Mouse (Mus musculus) NIH3T3 (cell line): Measurements from ENCODE around the gene Raver1.

Experiments used
- DNase-seq: peaks from one replicate; pipeline ENCODE4 v3.0.0-alpha.2; 2012; ENCODE audit warnings: low read depth

Gene Raver1

GRCm38 (mm10) chr9:21091707-21092320 lies at the start of gene Raver1, which contains the start of gene Gm38431:
Raver1 (minus strand) TSS chr9:21092008.
Gm38431 (minus strand) TSS chr9:21091997.
- DNase-seq = peak; percentile 97

GRCm38 (mm10) chr9:21138386-21138785 lies 46.6 kb upstream of the Raver1 start:
- DNase-seq = peak; percentile 69

GRCm38 (mm10) chr9:21137229-21137628 lies 45.4 kb upstream of the Raver1 start:
- DNase-seq = peak; percentile 83

- DNase-seq = no peak
Observed at GRCm38 (mm10) chr9:21136401-21136800, 44.6 kb upstream of the Raver1 start.

- no peak for DNase-seq
Observed at GRCm38 (mm10) chr9:21135941-21136381, 44.2 kb upstream of the Raver1 start.

GRCm38 (mm10) chr9:21135329-21135890 lies 43.6 kb upstream of the Raver1 start:
- peak; percentile 28 for DNase-seq

- DNase-seq = peak; percentile 94
Observed at GRCm38 (mm10) chr9:21134595-21135328, 43.0 kb upstream of the Raver1 start.

GRCm38 (mm10) chr9:21133064-21133707 lies 41.4 kb upstream of the Raver1 start:
- DNase-seq = no peak

GRCm38 (mm10) chr9:21132102-21132775 lies 40.4 kb upstream of the Raver1 start:
- peak; percentile 36 for DNase-seq

- DNase-seq = peak; percentile 96
Observed at GRCm38 (mm10) chr9:21131059-21131956, 39.5 kb upstream of the Raver1 start, which contains the start of gene Tyk2. Tyk2 (minus strand) TSS chr9:21131243.

- peak; percentile 67 for DNase-seq
Observed at GRCm38 (mm10) chr9:21126259-21126627, 34.4 kb upstream of the Raver1 start.

- DNase-seq = no peak
Observed at GRCm38 (mm10) chr9:21125502-21126258, 33.9 kb upstream of the Raver1 start.

- DNase-seq = no peak
Observed at GRCm38 (mm10) chr9:21124837-21125236, 33.0 kb upstream of the Raver1 start.

GRCm38 (mm10) chr9:21121483-21121882 lies 29.7 kb upstream of the Raver1 start:
- no peak for DNase-seq

GRCm38 (mm10) chr9:21117073-21117472 lies 25.3 kb upstream of the Raver1 start:
- no peak for DNase-seq

GRCm38 (mm10) chr9:21115105-21115504 lies 23.3 kb upstream of the Raver1 start:
- no peak for DNase-seq

- no peak for DNase-seq
Observed at GRCm38 (mm10) chr9:21114190-21114589, 22.4 kb upstream of the Raver1 start.

- DNase-seq = no peak
Observed at GRCm38 (mm10) chr9:21113751-21114150, 21.9 kb upstream of the Raver1 start.

GRCm38 (mm10) chr9:21107607-21108237 lies 15.9 kb upstream of the Raver1 start:
- DNase-seq = no peak
